Mouse (Mus musculus) cortical plate, adult 2 months (tissue): ENCODE measurements at regions not wholly inside any gene's neighbourhood (a gene's known extent, or its start where the extent isn't known, plus 50 kb on each side); places are given as distances from the start of the nearest gene placed in this dataset.

Experiments
- H3K27ac ChIP-seq: fragments of 200-500 bp; 2 replicates; pipeline ENCODE4 v1.5.1; 2012; ENCODE audit warnings: low read length, control low read depth, inconsistent platforms; ENCODE audit not compliant: insufficient read depth
- H3K4me1 ChIP-seq: fragments of 200-500 bp; 2 replicates; pipeline ENCODE4 v1.6.1; 2011; ENCODE audit warnings: low read length; ENCODE audit not compliant: control insufficient read depth, insufficient read depth
- H3K4me3 ChIP-seq: fragments of 200-500 bp; 2 replicates; pipeline ENCODE4 v1.5.1; 2011; ENCODE audit warnings: mild to moderate bottlenecking, low read length, control low read depth; ENCODE audit not compliant: insufficient read depth
- CTCF ChIP-seq: fragments of 200-500 bp; IDR thresholded peaks from 2 replicates; pipeline ENCODE4 v1.5.1; 2011; ENCODE audit warnings: mild to moderate bottlenecking, control low read depth, low read length; ENCODE audit not compliant: insufficient read depth; ENCODE audit errors: extremely low read depth
- POLR2A ChIP-seq: fragments of 200-500 bp; IDR thresholded peaks from 2 replicates; pipeline ENCODE4 v1.6.1; 2011; ENCODE audit warnings: mild to moderate bottlenecking, low read length, control low read depth; ENCODE audit not compliant: insufficient read depth; ENCODE audit errors: extremely low read depth

GRCm38 (mm10) chr11:56173895-56174294 lies 133.1 kb upstream of the Nmur2 start:
- TF ChIP-seq CTCF, result no peak
- no peak for TF ChIP-seq POLR2A
- Histone ChIP-seq H3K4me1 (no peaks in the 10 kb centered on the region; the same call in 1 of the 2 replicates), H3K4me3 (no peak overlapping the region), H3K27ac (no peak overlapping the region)

- Histone ChIP-seq H3K4me3 (no peak overlapping the region), H3K27ac (no peak overlapping the region), H3K4me1 (no peaks in the 10 kb centered on the region; the same call in 1 of the 2 replicates)
- TF ChIP-seq CTCF (no peak), POLR2A (no peak)
These were observed 132.4 kb upstream of the Nmur2 start for GRCm38 (mm10) chr11:56173246-56173645.

GRCm38 (mm10) chr11:56169576-56169975 lies 128.8 kb upstream of the Nmur2 start:
- Histone ChIP-seq H3K4me3 (no peak overlapping the region), H3K27ac (no peak overlapping the region), H3K4me1 (peaks cover 3% of the 10 kb centered on the region; the same call in 1 of the 2 replicates)
- TF ChIP-seq POLR2A (no peak), CTCF (no peak)

DNA sequence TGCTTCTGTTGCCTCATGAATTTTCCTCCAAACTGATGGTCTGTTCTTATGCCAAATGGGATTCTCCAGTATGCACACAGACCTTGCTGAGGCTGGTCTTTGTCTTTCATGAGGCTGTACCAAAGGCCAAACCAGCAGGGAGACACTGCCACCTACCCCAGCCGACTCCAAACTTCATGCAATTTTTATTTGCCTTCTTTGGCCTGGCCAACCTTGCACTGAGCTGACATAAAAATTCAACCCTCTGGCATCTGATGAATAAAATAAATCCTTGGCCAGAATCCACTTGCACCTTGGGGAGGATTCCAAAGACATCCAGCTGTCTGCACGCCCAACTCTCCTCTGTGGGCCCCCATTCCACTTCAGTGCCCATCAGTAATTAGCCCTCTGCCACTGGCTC lies 126.0 kb upstream of the Nmur2 start:
- peaks cover 3% of the 10 kb centered on the region; the same call in 1 of the 2 replicates for H3K4me1 ChIP-seq
- TF ChIP-seq POLR2A (no peak), CTCF (no peak)
- no peak overlapping the region for H3K27ac ChIP-seq
- no peak overlapping the region for H3K4me3 ChIP-seq

- Histone ChIP-seq H3K27ac (no peak overlapping the region), H3K4me1 (peaks cover 3% of the 10 kb centered on the region; the same call in 1 of the 2 replicates), H3K4me3 (no peak overlapping the region)
- no peak for TF ChIP-seq POLR2A
- TF ChIP-seq CTCF, result no peak
These were observed 124.9 kb upstream of the Nmur2 start for GRCm38 (mm10) chr11:56165759-56166158.

GRCm38 (mm10) chr11:56160286-56160685 lies 119.5 kb upstream of the Nmur2 start:
- TF ChIP-seq POLR2A (no peak), CTCF (no peak)
- no peak overlapping the region for H3K27ac ChIP-seq
- no peak overlapping the region for H3K4me3 ChIP-seq
- H3K4me1 ChIP-seq, result 0 out of 2 replicates have a peak, but pooled peaks cover 2% of the 10 kb centered on the region

- TF ChIP-seq CTCF (peak; percentile 72), POLR2A (no peak)
- Histone ChIP-seq H3K4me1 (0 out of 2 replicates have a peak, but pooled peaks cover 2% of the 10 kb centered on the region), H3K27ac (no peak overlapping the region), H3K4me3 (no peak overlapping the region)
These were observed 118.7 kb upstream of the Nmur2 start for GRCm38 (mm10) chr11:56159412-56160074.

DNA sequence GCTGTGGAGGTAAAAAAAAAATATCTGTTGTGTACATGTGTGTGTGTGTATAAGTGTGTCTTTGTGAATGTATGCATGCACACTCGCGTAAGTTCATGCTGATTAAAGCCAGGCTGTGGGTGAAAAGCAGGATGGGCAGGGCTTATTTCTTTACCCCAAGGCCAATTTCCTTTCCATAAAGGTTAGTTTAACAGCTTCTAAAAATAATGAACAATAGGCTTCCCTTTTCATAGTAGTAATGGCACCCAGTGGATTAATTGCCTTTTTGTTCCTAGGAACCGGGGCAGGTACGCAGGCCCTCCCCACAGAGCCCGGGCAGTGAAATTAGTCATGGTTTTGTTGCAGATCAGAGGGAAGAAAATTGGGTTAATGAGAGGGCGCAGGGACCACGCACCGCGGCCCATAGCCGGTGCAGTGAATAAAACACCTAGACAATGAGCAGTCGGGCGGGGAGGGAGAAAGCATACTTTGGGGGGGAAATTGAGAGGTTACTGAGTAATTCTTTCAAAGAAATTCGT lies 110.1 kb upstream of the Nmur2 start:
- no peaks in the 10 kb centered on the region for H3K4me1 ChIP-seq
- H3K4me3 ChIP-seq, result no peak overlapping the region
- TF ChIP-seq CTCF (no peak), POLR2A (no peak)
- H3K27ac ChIP-seq, result no peak overlapping the region

DNA sequence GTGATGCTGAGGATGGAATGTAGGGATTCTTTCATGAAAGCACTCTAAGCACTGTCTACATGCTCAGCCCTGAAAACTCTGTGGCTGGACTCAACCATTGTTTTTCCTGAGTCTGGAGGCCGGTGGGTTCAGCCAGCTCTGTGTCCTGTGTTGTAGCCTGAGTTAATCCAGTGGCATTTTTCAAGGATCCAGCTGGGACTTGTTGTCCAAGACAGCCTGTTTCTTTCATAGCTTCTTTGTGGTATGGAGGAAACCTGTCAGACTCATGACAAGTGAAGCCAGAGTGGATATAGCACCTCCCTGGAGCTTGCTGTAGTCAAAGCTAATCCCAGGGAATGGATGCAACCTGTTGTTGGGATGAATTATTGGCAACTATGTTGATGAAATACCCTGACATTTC lies 108.9 kb upstream of the Nmur2 start:
- TF ChIP-seq CTCF, result no peak
- TF ChIP-seq POLR2A, result no peak
- Histone ChIP-seq H3K4me1 (no peaks in the 10 kb centered on the region), H3K4me3 (no peak overlapping the region), H3K27ac (no peak overlapping the region)

DNA sequence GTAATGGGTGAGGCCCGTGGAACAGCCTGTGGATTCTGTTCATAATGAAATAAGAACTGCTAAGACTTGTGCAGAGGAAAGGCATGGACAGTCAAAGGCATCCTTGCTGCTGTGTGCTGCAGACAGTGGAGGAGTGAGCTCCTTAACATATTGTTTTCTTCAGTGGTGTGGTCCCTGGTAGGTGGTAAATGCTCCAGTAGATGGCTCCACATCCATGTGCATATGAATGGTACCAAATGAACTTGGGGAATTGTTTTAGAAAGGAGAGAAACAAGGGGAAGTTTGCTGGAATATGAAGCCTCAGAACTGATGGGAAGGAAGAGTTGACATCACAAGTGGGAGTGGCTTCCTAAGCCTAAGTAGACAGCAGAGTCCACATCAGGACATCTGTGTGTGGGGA lies 108.1 kb upstream of the Nmur2 start:
- TF ChIP-seq POLR2A, result no peak
- peak; percentile 54 for TF ChIP-seq CTCF
- H3K27ac ChIP-seq, result no peak overlapping the region
- no peaks in the 10 kb centered on the region for H3K4me1 ChIP-seq
- H3K4me3 ChIP-seq, result no peak overlapping the region

DNA sequence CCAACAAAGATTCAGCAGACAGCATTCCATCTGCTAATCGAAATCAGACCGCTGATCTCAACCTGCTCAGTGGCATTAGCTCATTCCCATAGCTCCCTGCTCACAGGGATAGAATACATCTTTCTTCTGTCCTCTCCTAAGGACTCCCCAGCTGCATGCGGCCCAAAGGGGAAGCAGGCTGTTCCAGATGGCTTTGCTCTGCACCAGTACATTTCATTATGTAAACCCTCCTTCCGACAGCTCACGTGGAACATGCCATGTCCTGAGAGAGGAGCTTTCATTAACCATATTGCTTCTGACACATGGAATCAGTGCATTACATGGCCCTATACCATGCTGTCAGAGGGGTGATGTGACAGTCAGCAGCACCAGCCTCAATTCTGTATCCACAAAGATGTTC lies 105.9 kb upstream of the Nmur2 start:
- no peak overlapping the region for H3K4me3 ChIP-seq
- H3K27ac ChIP-seq, result no peak overlapping the region
- TF ChIP-seq POLR2A (no peak), CTCF (no peak)
- no peaks in the 10 kb centered on the region for H3K4me1 ChIP-seq
